10 mouse cellular contexts compared by ENCODE assay signal in the genomic region with DNA sequence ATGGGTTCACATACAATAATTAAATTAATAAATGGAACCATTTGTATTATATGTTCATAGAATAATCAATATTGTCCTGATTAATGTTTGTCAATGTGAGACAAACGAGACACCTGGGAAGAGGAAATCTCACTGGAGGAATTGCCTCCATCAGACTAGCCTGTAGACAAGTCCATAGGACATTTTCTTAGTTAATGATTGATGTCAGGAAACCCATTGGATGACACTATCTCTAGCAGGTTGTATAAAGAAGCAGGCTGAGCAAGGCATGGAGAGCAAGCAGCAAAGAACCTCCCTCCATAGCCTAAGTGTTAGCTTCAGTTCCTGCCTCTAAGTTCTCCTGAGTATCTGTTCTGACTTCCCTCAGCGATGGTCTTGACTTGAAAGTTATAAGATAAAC.
"Had no signal": no experiment of that assay in that cellular context is flagged by ENCODE, and none has a peak within 500 bp of the region (broad histone marks: within the 10 kb centered on the region; RNA-seq: fewer than 3 reads in every experiment).

No protein-coding gene starts in this region.

- DNase-seq: lung, adult 2 months; lung, postnatal 36 days; thymus, adult 2 months; thymus, postnatal 25 days had no signal

- H3K4me2 ChIP-seq: midbrain, embryonic 13.5 days; stomach, embryonic 15.5 days had no signal

- ATAC-seq: lung, postnatal 0 days; midbrain, embryonic 13.5 days had no signal

- H3K27ac ChIP-seq: kidney, postnatal 0 days; limb, embryonic 10.5 days; midbrain, embryonic 13.5 days; stomach, embryonic 15.5 days had no signal

- H3K9ac ChIP-seq: midbrain, embryonic 13.5 days; stomach, embryonic 15.5 days had no signal

- H3K9me3 ChIP-seq: limb, embryonic 10.5 days; midbrain, embryonic 13.5 days; stomach, embryonic 15.5 days had no signal

- H3K4me1 ChIP-seq: limb, embryonic 10.5 days; midbrain, embryonic 13.5 days; stomach, embryonic 15.5 days had no signal

- H3K4me3 ChIP-seq: layer of hippocampus, adult 2 months; limb, embryonic 10.5 days; midbrain, embryonic 13.5 days; stomach, embryonic 15.5 days had no signal

- H3K27me3 ChIP-seq: midbrain, embryonic 13.5 days; stomach, embryonic 15.5 days had no signal
